Mouse (Mus musculus): ENCODE measurements around the gene Slc24a2. TPM values are rescaled to one million over a fixed set of nuclear protein-coding genes. Genes with fewer than 3 reads are reported as not detected.
A peak's percentile ranks its signal among the peaks of the same experiment; 100 is the strongest.

Slc24a2 gene
- polyA plus RNA-seq, 1 experiment from 2014 or later: 1.4 TPM

- H3K9me3 ChIP-seq (replicated peaks; ENCODE audit: control insufficient read depth, low read length): no peaks in the 10 kb centered on the region
- no peak for DNase-seq (ENCODE audit: low spot score)
Observed at GRCm38 (mm10) chr4:87093612-87094011, 136.7 kb downstream of the Slc24a2 start.

GRCm38 (mm10) chr4:87090841-87091240 lies 139.4 kb downstream of the Slc24a2 start:
- H3K9me3 ChIP-seq (replicated peaks; ENCODE audit: control insufficient read depth, low read length): no peaks in the 10 kb centered on the region

More at GRCm38 (mm10) chr4:87093612-87094011, 136.7 kb downstream of the Slc24a2 start:
- H3K4me1 ChIP-seq (ENCODE audit: control insufficient read depth, insufficient read depth, low read length): no peaks in the 10 kb centered on the region
- H3K36me3 ChIP-seq (ENCODE audit: control insufficient read depth, insufficient read depth, low read length): no peaks in the 10 kb centered on the region
- no peaks in the 10 kb centered on the region for H3K27me3 ChIP-seq (replicated peaks; ENCODE audit: control insufficient read depth, insufficient read depth, low read length)
- H3K9ac ChIP-seq (ENCODE audit: low read length): no peak overlapping the region
- no peak for ATAC-seq
- H3K4me3 ChIP-seq (ENCODE audit: low read depth, low read length): no peak overlapping the region
- 82% methylated on average over 3 of the region's 3 CpGs for WGBS
- H3K4me2 ChIP-seq (ENCODE audit: low read length): no peak overlapping the region
- H3K27ac ChIP-seq (ENCODE audit: low read depth, low read length): no peak overlapping the region

GRCm38 (mm10) chr4:87088713-87089112 lies 141.6 kb downstream of the Slc24a2 start:
- peak; percentile 54; the same call in 1 of the 2 replicates for ATAC-seq
- peak; percentile 45 for DNase-seq (ENCODE audit: low spot score)
- Histone ChIP-seq H3K4me1 (ENCODE audit: control insufficient read depth, insufficient read depth, low read length) (no peaks in the 10 kb centered on the region), H3K36me3 (ENCODE audit: control insufficient read depth, insufficient read depth, low read length) (no peaks in the 10 kb centered on the region), H3K9ac (ENCODE audit: low read length) (no peak overlapping the region), H3K9me3 (replicated peaks; ENCODE audit: control insufficient read depth, low read length) (no peaks in the 10 kb centered on the region), H3K27me3 (replicated peaks; ENCODE audit: control insufficient read depth, insufficient read depth, low read length) (no peaks in the 10 kb centered on the region), H3K4me2 (ENCODE audit: low read length) (no peak overlapping the region), H3K4me3 (ENCODE audit: low read depth, low read length) (no peak overlapping the region), H3K27ac (ENCODE audit: low read depth, low read length) (no peak overlapping the region)
- 62% methylated on average over 6 of the region's 6 CpGs for WGBS

More at GRCm38 (mm10) chr4:87090841-87091240, 139.4 kb downstream of the Slc24a2 start:
- no peak for DNase-seq (ENCODE audit: low spot score)
- H3K27ac ChIP-seq (ENCODE audit: low read depth, low read length): no peak overlapping the region
- no peak overlapping the region for H3K9ac ChIP-seq (ENCODE audit: low read length)
- H3K4me2 ChIP-seq (ENCODE audit: low read length): no peak overlapping the region
- H3K36me3 ChIP-seq (ENCODE audit: control insufficient read depth, insufficient read depth, low read length): no peaks in the 10 kb centered on the region
- no peak for ATAC-seq
- no peak overlapping the region for H3K4me3 ChIP-seq (ENCODE audit: low read depth, low read length)
- no peaks in the 10 kb centered on the region for H3K4me1 ChIP-seq (ENCODE audit: control insufficient read depth, insufficient read depth, low read length)
- no peaks in the 10 kb centered on the region for H3K27me3 ChIP-seq (replicated peaks; ENCODE audit: control insufficient read depth, insufficient read depth, low read length)

- Histone ChIP-seq H3K4me3 (ENCODE audit: low read depth, low read length) (no peak overlapping the region), H3K36me3 (ENCODE audit: control insufficient read depth, insufficient read depth, low read length) (no peaks in the 10 kb centered on the region), H3K4me1 (ENCODE audit: control insufficient read depth, insufficient read depth, low read length) (no peaks in the 10 kb centered on the region), H3K4me2 (ENCODE audit: low read length) (no peak overlapping the region), H3K27me3 (replicated peaks; ENCODE audit: control insufficient read depth, insufficient read depth, low read length) (no peaks in the 10 kb centered on the region), H3K9me3 (replicated peaks; ENCODE audit: control insufficient read depth, low read length) (no peaks in the 10 kb centered on the region), H3K9ac (ENCODE audit: low read length) (no peak overlapping the region), H3K27ac (ENCODE audit: low read depth, low read length) (no peak overlapping the region)
- DNase-seq (ENCODE audit: low spot score): no peak
- no peak for ATAC-seq
- 85% methylated on average over 5 of the region's 5 CpGs for WGBS
Observed at GRCm38 (mm10) chr4:87087597-87087996, 142.7 kb downstream of the Slc24a2 start.

GRCm38 (mm10) chr4:87086933-87087577 lies 143.2 kb downstream of the Slc24a2 start:
- H3K9ac ChIP-seq (ENCODE audit: low read length): no peak overlapping the region
- peak; percentile 19 for DNase-seq (ENCODE audit: low spot score)
- no peaks in the 10 kb centered on the region for H3K27me3 ChIP-seq (replicated peaks; ENCODE audit: control insufficient read depth, insufficient read depth, low read length)
- no peaks in the 10 kb centered on the region for H3K9me3 ChIP-seq (replicated peaks; ENCODE audit: control insufficient read depth, low read length)
- no peak overlapping the region for H3K4me3 ChIP-seq (ENCODE audit: low read depth, low read length)
- 62% methylated on average over 11 of the region's 11 CpGs for WGBS
- ATAC-seq: 0 out of 2 replicates have a peak, but pooled peaks have one; percentile 55
- 0 out of 2 replicates have a peak overlapping the region, but pooled peaks have one; percentile 23 for H3K27ac ChIP-seq (ENCODE audit: low read depth, low read length)
- no peak overlapping the region for H3K4me2 ChIP-seq (ENCODE audit: low read length)
- no peaks in the 10 kb centered on the region for H3K4me1 ChIP-seq (ENCODE audit: control insufficient read depth, insufficient read depth, low read length)
- H3K36me3 ChIP-seq (ENCODE audit: control insufficient read depth, insufficient read depth, low read length): no peaks in the 10 kb centered on the region

GRCm38 (mm10) chr4:87081321-87081720 lies 149.0 kb downstream of the Slc24a2 start:
- H3K9ac ChIP-seq (ENCODE audit: low read length): no peak overlapping the region
- no peak overlapping the region for H3K4me2 ChIP-seq (ENCODE audit: low read length)
- DNase-seq (ENCODE audit: low spot score) (no peak), ATAC-seq (no peak)
- H3K27me3 ChIP-seq (replicated peaks; ENCODE audit: control insufficient read depth, insufficient read depth, low read length): no peaks in the 10 kb centered on the region
- WGBS: 92% methylated on average over 6 of the region's 6 CpGs
- H3K4me1 ChIP-seq (ENCODE audit: control insufficient read depth, insufficient read depth, low read length): no peaks in the 10 kb centered on the region
- H3K36me3 ChIP-seq (ENCODE audit: control insufficient read depth, insufficient read depth, low read length): no peaks in the 10 kb centered on the region
- no peaks in the 10 kb centered on the region for H3K9me3 ChIP-seq (replicated peaks; ENCODE audit: control insufficient read depth, low read length)
- H3K27ac ChIP-seq (ENCODE audit: low read depth, low read length): no peak overlapping the region
- no peak overlapping the region for H3K4me3 ChIP-seq (ENCODE audit: low read depth, low read length)

- 83% methylated on average over 4 of the region's 4 CpGs for WGBS
- DNase-seq (ENCODE audit: low spot score): no peak
- H3K36me3 ChIP-seq (ENCODE audit: control insufficient read depth, insufficient read depth, low read length): no peaks in the 10 kb centered on the region
- no peak overlapping the region for H3K27ac ChIP-seq (ENCODE audit: low read depth, low read length)
- no peaks in the 10 kb centered on the region for H3K9me3 ChIP-seq (replicated peaks; ENCODE audit: control insufficient read depth, low read length)
- H3K9ac ChIP-seq (ENCODE audit: low read length): no peak overlapping the region
- H3K4me3 ChIP-seq (ENCODE audit: low read depth, low read length): no peak overlapping the region
- H3K27me3 ChIP-seq (replicated peaks; ENCODE audit: control insufficient read depth, insufficient read depth, low read length): no peaks in the 10 kb centered on the region
- no peak for ATAC-seq
- no peak overlapping the region for H3K4me2 ChIP-seq (ENCODE audit: low read length)
- no peaks in the 10 kb centered on the region for H3K4me1 ChIP-seq (ENCODE audit: control insufficient read depth, insufficient read depth, low read length)
Observed at GRCm38 (mm10) chr4:87079305-87079704, 151.0 kb downstream of the Slc24a2 start.

- Histone ChIP-seq H3K9me3 (replicated peaks; ENCODE audit: control insufficient read depth, low read length) (no peaks in the 10 kb centered on the region), H3K9ac (ENCODE audit: low read length) (no peak overlapping the region), H3K4me2 (ENCODE audit: low read length) (no peak overlapping the region), H3K27ac (ENCODE audit: low read depth, low read length) (no peak overlapping the region), H3K4me1 (ENCODE audit: control insufficient read depth, insufficient read depth, low read length) (no peaks in the 10 kb centered on the region), H3K27me3 (replicated peaks; ENCODE audit: control insufficient read depth, insufficient read depth, low read length) (no peaks in the 10 kb centered on the region), H3K36me3 (ENCODE audit: control insufficient read depth, insufficient read depth, low read length) (no peaks in the 10 kb centered on the region), H3K4me3 (ENCODE audit: low read depth, low read length) (no peak overlapping the region)
- no peak for ATAC-seq
- no peak for DNase-seq (ENCODE audit: low spot score)
- WGBS: 58% methylated on average over 2 of the region's 2 CpGs
Observed at GRCm38 (mm10) chr4:87078726-87079125, 151.6 kb downstream of the Slc24a2 start.

GRCm38 (mm10) chr4:87075761-87076160 lies 154.5 kb downstream of the Slc24a2 start:
- WGBS: 58% methylated on average over 3 of the region's 3 CpGs
- no peak overlapping the region for H3K27ac ChIP-seq (ENCODE audit: low read depth, low read length)
- H3K9ac ChIP-seq (ENCODE audit: low read length): no peak overlapping the region
- ATAC-seq (no peak), DNase-seq (ENCODE audit: low spot score) (no peak)
- H3K4me2 ChIP-seq (ENCODE audit: low read length): no peak overlapping the region
- H3K4me1 ChIP-seq (ENCODE audit: control insufficient read depth, insufficient read depth, low read length): no peaks in the 10 kb centered on the region
- H3K27me3 ChIP-seq (replicated peaks; ENCODE audit: control insufficient read depth, insufficient read depth, low read length): no peaks in the 10 kb centered on the region
- no peaks in the 10 kb centered on the region for H3K36me3 ChIP-seq (ENCODE audit: control insufficient read depth, insufficient read depth, low read length)
- no peaks in the 10 kb centered on the region for H3K9me3 ChIP-seq (replicated peaks; ENCODE audit: control insufficient read depth, low read length)
- no peak overlapping the region for H3K4me3 ChIP-seq (ENCODE audit: low read depth, low read length)
